8 mouse cellular contexts compared by ENCODE assay signal in the genomic region with DNA sequence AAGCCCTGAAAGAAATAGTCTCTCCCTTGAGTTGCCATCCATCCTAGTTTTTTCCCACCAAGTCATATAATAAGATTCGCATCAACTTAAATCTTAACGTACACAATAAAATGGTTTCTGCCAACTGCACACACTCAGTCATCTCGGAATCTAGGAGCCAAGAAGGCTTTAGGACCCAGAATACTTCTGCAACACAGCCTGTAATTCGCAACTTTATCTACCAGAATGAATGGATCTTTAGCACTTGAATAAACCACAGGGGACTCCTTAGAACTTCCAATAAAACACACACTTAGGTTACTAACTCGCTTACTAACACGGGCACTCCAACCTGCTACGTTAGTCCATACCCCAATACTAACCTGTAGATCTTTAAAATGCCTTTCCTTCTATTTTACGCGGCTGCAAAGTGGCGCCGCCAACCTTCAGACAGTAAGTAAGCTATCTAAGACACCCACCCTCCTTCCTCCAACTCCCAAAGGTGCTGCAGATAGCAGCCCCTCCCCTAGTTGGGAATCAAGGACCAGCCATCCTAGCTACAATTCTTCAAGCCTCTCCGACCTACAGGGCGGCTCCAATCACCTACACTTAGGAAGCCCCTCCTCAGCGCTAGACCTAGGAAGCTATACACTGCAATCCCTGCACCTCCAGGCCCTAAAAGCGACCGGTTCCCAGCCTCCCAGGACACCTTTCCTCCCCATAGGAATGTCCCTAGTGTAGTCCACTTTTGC. TPM values are rescaled to one million over a fixed set of nuclear protein-coding genes. Genes with fewer than 3 reads are reported as not detected.
DNase-seq lines count a peak whose midpoint lies in the region; ATAC-seq lines count a peak whose summit lies in the region.

No protein-coding gene starts in this region.

- peak; percentile 68 for ATAC-seq in heart, embryonic 12.5 days (ENCODE audit: insufficient number of reproducible peaks, low FRiP score)
- ATAC-seq in limb, embryonic 11.5 days (ENCODE audit: insufficient number of reproducible peaks, low FRiP score, low TSS enrichment, low read depth) = peak; percentile 62
- ATAC-seq in monocyte, adult 5-6 weeks (replicated peaks; ENCODE audit: insufficient number of reproducible peaks, low FRiP score, low TSS enrichment, poor library complexity, severe bottlenecking) = peak; percentile 51

- H3K36me3 ChIP-seq in heart, embryonic 12.5 days = no peaks in the 10 kb centered on the region
- H3K36me3 ChIP-seq in limb, embryonic 11.5 days (ENCODE audit: control insufficient read depth, insufficient read depth, low read length) = no peaks in the 10 kb centered on the region; the same call in 1 of the 2 replicates

- H3K4me3 ChIP-seq in heart, embryonic 12.5 days = peak overlapping the region; percentile 92
- peak overlapping the region; percentile 91 for H3K4me3 ChIP-seq in limb, embryonic 11.5 days (ENCODE audit: low read depth, low read length)

- peaks cover 6% of the 10 kb centered on the region for H3K4me1 ChIP-seq in heart, embryonic 12.5 days (replicated peaks)
- no peaks in the 10 kb centered on the region for H3K4me1 ChIP-seq in limb, embryonic 11.5 days (ENCODE audit: control insufficient read depth, insufficient read depth, low read length)

- H3K27ac ChIP-seq in heart, embryonic 12.5 days (ENCODE audit: poor library complexity, severe bottlenecking) = peak overlapping the region; percentile 93
- peak overlapping the region; percentile 84; the same call in 1 of the 2 replicates for H3K27ac ChIP-seq in limb, embryonic 11.5 days (replicated peaks; ENCODE audit: low read depth, low read length)

- H3K27me3 ChIP-seq in heart, embryonic 12.5 days (replicated peaks) = no peaks in the 10 kb centered on the region
- H3K27me3 ChIP-seq in limb, embryonic 11.5 days (ENCODE audit: control insufficient read depth, insufficient read depth, low read length) = no peaks in the 10 kb centered on the region

- peak; percentile 25 for DNase-seq in cerebellum, adult 11-12 months
- no peak for DNase-seq in cerebellum, postnatal 36 days
- DNase-seq in A20 (ENCODE audit: low read depth, low spot score) = peak; percentile 65
- peak; percentile 60 for DNase-seq in c-Kit-positive CD71-positive TER-119-positive erythroid progenitor cells, embryonic 14.5 days (ENCODE audit: low spot score)
- peak; percentile 62 for DNase-seq in limb, embryonic 11.5 days (ENCODE audit: low spot score)
- DNase-seq in Muller cell, postnatal 12 days (ENCODE audit: inconsistent ontology term) = no peak

- WGBS in heart, embryonic 12.5 days = under 1% methylated on average over 16 of the region's 16 CpGs
- WGBS in limb, embryonic 11.5 days = under 1% methylated on average over 16 of the region's 16 CpGs

- peak overlapping the region; percentile 82 for H3K4me2 ChIP-seq in heart, embryonic 12.5 days
- H3K4me2 ChIP-seq in limb, embryonic 11.5 days (ENCODE audit: low read depth, severe bottlenecking) = peak overlapping the region; percentile 70

- no peaks in the 10 kb centered on the region for H3K9me3 ChIP-seq in heart, embryonic 12.5 days (replicated peaks)
- H3K9me3 ChIP-seq in limb, embryonic 11.5 days (ENCODE audit: control insufficient read depth, low read length) = no peaks in the 10 kb centered on the region

- H3K9ac ChIP-seq in heart, embryonic 12.5 days = peak overlapping the region; percentile 98
- H3K9ac ChIP-seq in limb, embryonic 11.5 days (ENCODE audit: low read length) = peak overlapping the region; percentile 94

RNA-seq across cellular contexts. Expression of a gene that starts 1.0 kb away (rescaled TPM):
- 30.0 and 31.0 TPM in 2 replicates for polyA plus RNA-seq in heart, embryonic 12.5 days (2016; fragmentation: Nextera tagmentation; extraction: Ambion mirVana)
- 61.4 and 61.9 TPM in 2 replicates for polyA plus RNA-seq in limb, embryonic 11.5 days (2014; fragmentation: Nextera tagmentation; extraction: Ambion mirVana)
- 33.8 to 71.0 TPM (median 55.8 TPM) in 3 replicates for total RNA-seq in monocyte, adult 5-6 weeks (2017)

RNA-seq across cellular contexts. Expression of a gene that starts 1.0 kb away (rescaled TPM):
- polyA plus RNA-seq in heart, embryonic 12.5 days (2016; fragmentation: Nextera tagmentation; extraction: Ambion mirVana) = 26.2 and 26.9 TPM in 2 replicates
- polyA plus RNA-seq in limb, embryonic 11.5 days (2014; fragmentation: Nextera tagmentation; extraction: Ambion mirVana) = 42.9 and 51.1 TPM in 2 replicates
- total RNA-seq in monocyte, adult 5-6 weeks (2017) = 11.0 to 22.7 TPM (median 13.0 TPM) in 3 replicates

RNA-seq across cellular contexts. Expression of a gene that starts 16.1 kb away (rescaled TPM):
- 19.1 and 21.0 TPM in 2 replicates for polyA plus RNA-seq in heart, embryonic 12.5 days (2016; fragmentation: Nextera tagmentation; extraction: Ambion mirVana)
- 20.5 and 21.9 TPM in 2 replicates for polyA plus RNA-seq in limb, embryonic 11.5 days (2014; fragmentation: Nextera tagmentation; extraction: Ambion mirVana)
- 22.3 to 33.9 TPM (median 24.9 TPM) in 3 replicates for total RNA-seq in monocyte, adult 5-6 weeks (2017)

RNA-seq across cellular contexts. Expression of a gene that starts 33.0 kb away (rescaled TPM):
- polyA plus RNA-seq in heart, embryonic 12.5 days (2016; fragmentation: Nextera tagmentation; extraction: Ambion mirVana) = 451 and 494 TPM in 2 replicates
- polyA plus RNA-seq in limb, embryonic 11.5 days (2014; fragmentation: Nextera tagmentation; extraction: Ambion mirVana) = 408 and 417 TPM in 2 replicates
- total RNA-seq in monocyte, adult 5-6 weeks (2017) = 9.1 to 25.0 TPM (median 10.2 TPM) in 3 replicates

RNA-seq across cellular contexts. Expression of a gene that starts 33.2 kb away (rescaled TPM):
- polyA plus RNA-seq in heart, embryonic 12.5 days (2016; fragmentation: Nextera tagmentation; extraction: Ambion mirVana) = 55.5 and 55.8 TPM in 2 replicates
- 33.0 and 34.9 TPM in 2 replicates for polyA plus RNA-seq in limb, embryonic 11.5 days (2014; fragmentation: Nextera tagmentation; extraction: Ambion mirVana)
- 28.1 to 50.8 TPM (median 31.0 TPM) in 3 replicates for total RNA-seq in monocyte, adult 5-6 weeks (2017)

Comparison
In these comparisons a context has a peak if more than half of its experiments do, and no peak if none do; other contexts are left out.
1. DNase-seq: peak in cerebellum, adult 11-12 months (single experiment), A20 (single experiment), c-Kit-positive CD71-positive TER-119-positive erythroid progenitor cells, embryonic 14.5 days (single experiment) and limb, embryonic 11.5 days (single experiment); none in cerebellum, postnatal 36 days (0 of 2) and Muller cell, postnatal 12 days (single experiment).
2. Peak in every context shown above with its lines, with median percentiles within 50 percentile points of each other: ATAC-seq.